Mouse (Mus musculus) adrenal gland, adult (tissue): ENCODE data around the gene Tmed1.
"Not testable (repeated sequence)": the region's sequence is repeated elsewhere in the genome, so short reads cannot be mapped to it uniquely, and the experiment has no call there.

ENCODE experiments used
- DNase-seq, 2 experiments: peaks; one replicate each; pipeline ENCODE4 v3.0.0; 2022 to 2023; ENCODE audit warnings: low spot score in 1 of 2; ENCODE audit not compliant: inconsistent age in 2 of 2

The Tmed1 gene

GRCm38 (mm10) chr9:21525937-21526633 is 16.0 kb upstream of the Tmed1 start, which contains the start of gene AB124611:
Gene AB124611, plus strand, starts transcription at chr9:21526176.
- peak in 1 of 2 experiments; percentile 52 for DNase-seq

DNA sequence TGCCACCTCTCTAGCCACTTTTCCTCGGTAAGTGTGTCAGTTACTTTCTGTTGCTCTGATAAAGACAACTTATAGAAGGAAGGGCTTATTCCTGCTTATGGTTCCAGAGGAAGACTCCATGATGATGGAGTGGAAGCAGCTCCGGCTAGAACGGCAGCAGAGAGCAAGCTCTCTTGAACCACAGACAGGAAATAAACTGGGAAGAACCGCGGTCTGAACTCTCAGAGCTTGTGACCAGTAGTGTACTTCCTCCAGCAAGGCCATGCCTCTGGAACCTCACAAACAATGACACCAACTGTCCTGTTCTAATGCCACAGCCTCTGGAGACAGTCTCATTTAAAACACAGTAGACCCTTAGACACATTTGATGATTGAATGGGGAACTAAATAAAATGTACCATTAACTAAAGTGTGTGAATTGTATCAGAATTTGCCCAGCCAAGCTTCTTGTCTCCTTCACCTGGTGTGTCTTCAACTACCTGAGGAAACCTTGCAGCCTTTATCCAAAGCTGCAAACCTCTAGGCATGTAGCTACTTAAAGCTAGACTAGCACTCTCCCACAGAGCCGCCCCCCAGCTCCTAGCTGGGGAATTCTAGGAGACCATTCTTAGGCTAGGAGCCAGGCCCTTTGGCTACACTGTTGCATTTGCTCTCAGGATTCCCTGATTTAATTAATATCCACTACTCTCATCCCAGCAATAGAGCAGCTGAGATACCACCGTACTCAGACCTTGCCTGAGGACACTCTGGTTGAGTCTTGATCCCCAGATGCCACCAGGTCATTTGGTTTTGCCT is 15.3 kb upstream of the Tmed1 start:
- no peak for DNase-seq

- DNase-seq = not testable (repeated sequence)
Measured at GRCm38 (mm10) chr9:21518690-21519089, 8.6 kb upstream of the Tmed1 start.

- no peak for DNase-seq
Measured at GRCm38 (mm10) chr9:21517947-21518495, 8.0 kb upstream of the Tmed1 start.

DNA sequence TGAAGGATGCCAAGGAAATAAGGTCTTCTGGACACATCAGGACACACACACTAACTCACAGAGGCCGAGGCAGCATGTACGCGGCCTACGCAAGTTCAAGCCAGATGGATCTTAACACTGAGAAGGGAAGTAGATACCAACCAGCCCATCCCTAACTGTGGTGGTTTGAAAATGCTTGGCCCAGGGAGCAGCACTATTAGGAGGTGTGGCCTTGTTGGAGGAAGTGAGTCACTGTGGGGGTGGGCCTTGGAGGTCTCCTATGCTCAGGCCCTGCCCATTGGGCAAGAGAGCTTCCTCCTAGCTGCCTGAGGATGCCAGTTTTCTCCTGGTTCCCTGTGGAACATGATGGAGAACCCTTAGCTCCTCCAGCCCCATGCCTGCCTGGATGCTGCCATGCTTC is 3.4 kb upstream of the Tmed1 start:
- no peak for DNase-seq

DNA sequence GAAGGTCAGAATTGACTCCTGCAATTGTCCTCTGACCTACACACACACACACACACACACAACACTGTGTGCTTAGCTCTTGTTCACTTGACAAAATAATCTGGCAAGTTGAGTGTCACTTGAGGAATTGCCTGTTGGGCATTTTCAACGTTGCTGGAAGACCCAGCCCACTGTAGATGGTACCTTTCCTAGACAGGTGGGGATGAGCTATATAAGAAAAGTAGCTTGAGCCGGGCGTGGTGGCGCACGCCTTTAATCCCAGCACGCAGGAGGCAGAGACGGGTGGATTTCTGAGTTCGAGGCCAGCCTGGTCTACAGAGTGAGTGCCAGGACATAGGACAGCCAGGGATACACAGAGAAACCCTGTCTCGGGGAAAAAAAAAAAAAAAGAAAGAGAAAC is 1.0 kb upstream of the Tmed1 start:
- DNase-seq = peak in 1 of 2 experiments; percentile 41

- DNase-seq = no peak
Measured at GRCm38 (mm10) chr9:21510689-21511015, 600 bp upstream of the Tmed1 start.

DNA sequence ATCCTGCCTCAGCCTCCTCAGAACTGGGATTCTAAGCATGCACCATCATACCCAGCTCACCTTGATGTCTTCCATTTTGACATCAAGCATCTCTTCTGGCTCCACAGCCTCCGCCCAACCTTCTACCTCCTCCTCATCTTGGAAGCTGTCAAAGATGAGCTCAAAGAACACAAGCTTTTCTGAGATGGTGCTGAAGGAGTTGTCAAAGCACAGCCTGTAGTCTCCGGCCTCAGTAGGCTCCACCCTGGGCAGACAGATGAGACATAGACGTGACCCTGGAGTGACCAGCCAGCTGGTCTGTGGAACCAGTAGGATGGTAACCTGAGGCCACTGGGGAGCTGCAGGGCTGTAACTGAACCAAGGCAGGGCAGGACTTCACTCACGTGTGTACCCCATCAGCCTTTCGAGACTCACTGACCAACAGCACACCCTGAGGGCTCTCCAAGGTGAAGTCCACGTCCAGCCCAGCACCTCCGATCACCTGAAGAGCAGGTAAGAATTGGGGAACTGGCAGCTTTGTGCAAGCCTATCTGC is 1.1 kb downstream of the Tmed1 start:
- peak; percentile 36 to 63 for DNase-seq

DNA sequence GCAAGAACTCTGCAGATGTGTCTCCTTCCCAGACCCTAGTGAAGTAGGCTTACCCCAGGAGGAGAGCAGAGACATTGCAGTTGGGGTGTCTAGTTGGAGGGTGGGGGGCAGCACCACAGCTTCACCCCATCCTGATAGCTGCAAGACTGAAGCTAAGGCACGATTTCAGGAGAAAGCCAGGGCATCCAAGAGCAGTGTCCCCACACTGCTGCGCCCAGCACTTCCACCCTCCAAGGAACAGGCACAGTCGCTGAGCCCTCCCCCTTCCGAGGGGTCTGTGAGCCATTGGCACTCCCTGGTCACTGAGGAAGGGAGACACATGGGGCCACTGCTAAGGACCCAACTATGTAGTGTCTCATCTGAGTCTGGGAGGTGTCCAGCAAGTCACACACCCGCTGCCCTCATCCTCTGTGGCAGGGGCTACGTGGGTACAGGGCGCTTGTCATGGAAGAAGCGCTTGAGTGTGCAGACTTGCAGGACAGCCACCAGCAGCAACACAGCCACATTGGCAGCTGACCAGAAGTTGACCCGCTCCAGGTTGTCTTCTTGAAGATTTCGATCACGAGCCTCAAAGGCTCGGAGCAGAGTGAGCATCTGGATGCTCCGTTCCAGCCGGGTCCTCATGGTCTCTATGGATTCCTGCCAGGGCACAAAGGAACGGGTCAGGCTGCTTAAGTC is 2.2 kb downstream of the Tmed1 start:
- DNase-seq = peak in 1 of 2 experiments; percentile 51

- DNase-seq = peak in 1 of 2 experiments; percentile 27
Measured at GRCm38 (mm10) chr9:21505767-21506166, 4.3 kb downstream of the Tmed1 start.

DNA sequence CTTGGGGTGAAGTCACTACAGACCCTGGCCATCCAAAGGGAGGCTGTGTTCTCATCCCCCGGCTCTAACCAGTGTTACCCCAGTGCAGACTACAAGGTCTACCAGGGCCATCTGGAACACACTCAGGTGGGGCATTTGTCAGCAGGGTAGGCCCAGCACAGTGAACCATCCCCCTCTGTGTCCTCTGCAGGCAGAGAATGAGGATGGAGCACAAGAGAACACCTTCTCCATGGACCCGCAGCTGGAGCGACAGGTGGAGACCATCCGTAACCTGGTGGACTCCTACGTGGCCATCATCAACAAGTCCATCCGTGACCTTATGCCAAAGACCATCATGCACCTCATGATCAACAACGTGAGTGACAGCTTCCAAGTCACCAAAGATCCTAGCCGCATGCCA is 6.7 kb downstream of the Tmed1 start:
- DNase-seq = peak in 1 of 2 experiments; percentile 27

GRCm38 (mm10) chr9:21498284-21498902 is 11.7 kb downstream of the Tmed1 start:
- DNase-seq = no peak

DNA sequence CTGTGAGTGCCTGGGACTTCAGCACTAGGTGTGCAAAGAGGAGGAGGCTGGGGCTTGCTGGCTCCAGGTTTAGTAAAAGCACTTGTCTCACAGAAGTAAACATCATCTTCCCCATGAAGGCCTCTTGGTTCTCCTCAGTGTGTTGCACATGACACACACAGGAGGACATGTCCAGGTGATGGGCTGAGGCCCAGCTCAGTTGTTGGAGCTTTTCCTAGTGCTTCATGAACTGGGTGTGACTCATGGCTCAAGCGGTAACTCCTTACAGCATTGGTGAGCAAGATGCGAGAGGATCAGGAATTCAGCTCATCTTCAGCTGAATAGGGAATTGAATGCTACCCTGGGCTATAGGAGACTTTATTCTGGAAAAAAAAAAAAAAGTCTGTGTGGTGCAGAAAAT is 12.4 kb downstream of the Tmed1 start:
- DNase-seq = no peak

DNA sequence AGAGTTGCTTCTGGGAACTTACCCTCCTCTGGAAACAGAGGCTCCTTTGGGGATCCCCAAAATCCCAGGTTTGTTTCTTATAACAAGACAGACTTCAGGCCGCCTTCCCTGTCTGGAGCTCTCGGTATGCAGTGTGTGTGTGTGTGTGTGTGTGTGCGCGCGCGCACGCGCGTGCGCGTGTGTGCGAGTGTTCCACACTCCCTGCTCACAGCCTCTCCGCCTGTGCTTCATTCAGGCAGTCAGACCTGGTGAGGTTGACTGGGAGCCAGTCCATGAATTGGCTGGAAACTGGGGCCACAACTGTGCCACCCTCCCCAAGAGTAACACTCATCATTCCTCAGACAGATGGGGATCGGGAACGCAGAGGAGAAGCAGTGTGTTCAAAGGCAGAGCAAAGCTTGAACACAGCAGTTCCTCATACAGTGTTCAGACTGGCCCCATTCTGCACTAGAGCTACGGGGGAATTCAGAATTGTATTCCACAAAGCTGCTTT is 13.0 kb downstream of the Tmed1 start:
- no peak for DNase-seq

- DNase-seq = peak; percentile 35 to 77
Measured at GRCm38 (mm10) chr9:21496308-21497049, 13.6 kb downstream of the Tmed1 start.

DNA sequence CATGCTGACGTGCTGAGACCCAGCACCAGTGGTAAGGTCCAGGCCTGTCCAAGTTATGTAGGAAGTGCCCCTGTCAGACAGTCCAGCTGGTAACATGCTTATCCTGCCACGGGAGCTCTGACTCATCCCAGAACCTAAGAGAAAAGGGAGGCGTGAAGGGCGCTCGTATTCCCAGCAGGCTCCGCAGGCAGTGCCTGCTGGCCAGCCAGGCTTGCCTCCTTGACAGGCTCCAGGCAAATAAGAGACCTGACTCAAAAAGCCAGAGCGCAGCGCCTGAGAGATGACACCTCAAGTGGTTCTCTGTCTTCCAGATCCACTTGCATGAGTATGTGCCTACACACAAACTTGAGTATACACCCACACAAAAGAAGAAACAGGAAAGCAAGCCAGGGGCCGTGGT is 15.3 kb downstream of the Tmed1 start:
- DNase-seq = peak in 1 of 2 experiments; percentile 52

- DNase-seq = no peak
Measured at GRCm38 (mm10) chr9:21493907-21494306, 16.1 kb downstream of the Tmed1 start.

GRCm38 (mm10) chr9:21490696-21491095 is 19.4 kb downstream of the Tmed1 start:
- no peak for DNase-seq

GRCm38 (mm10) chr9:21488246-21488645 is 21.8 kb downstream of the Tmed1 start:
- not testable (repeated sequence) for DNase-seq

- no peak for DNase-seq
Measured at GRCm38 (mm10) chr9:21484065-21484464, 26.0 kb downstream of the Tmed1 start.
